Mouse (Mus musculus) bone marrow, adult 2 months (tissue): ENCODE measurements at regions not wholly inside any gene's neighbourhood (a gene's known extent, or its start where the extent isn't known, plus 50 kb on each side); places are given as distances from the start of the nearest gene placed in this dataset.

ENCODE experiments used
- CTCF ChIP-seq: fragments of 200-500 bp; IDR thresholded peaks from 2 replicates; pipeline ENCODE4 v1.5.1; 2011; ENCODE audit warnings: low read length, control low read depth; ENCODE audit not compliant: control insufficient read depth, insufficient read depth
- POLR2A ChIP-seq: fragments of 200-500 bp; IDR thresholded peaks from 2 replicates; pipeline ENCODE4 v1.6.1; 2011; ENCODE audit warnings: low read depth, mild to moderate bottlenecking, control low read depth, low read length, borderline replicate concordance; ENCODE audit not compliant: control insufficient read depth

DNA sequence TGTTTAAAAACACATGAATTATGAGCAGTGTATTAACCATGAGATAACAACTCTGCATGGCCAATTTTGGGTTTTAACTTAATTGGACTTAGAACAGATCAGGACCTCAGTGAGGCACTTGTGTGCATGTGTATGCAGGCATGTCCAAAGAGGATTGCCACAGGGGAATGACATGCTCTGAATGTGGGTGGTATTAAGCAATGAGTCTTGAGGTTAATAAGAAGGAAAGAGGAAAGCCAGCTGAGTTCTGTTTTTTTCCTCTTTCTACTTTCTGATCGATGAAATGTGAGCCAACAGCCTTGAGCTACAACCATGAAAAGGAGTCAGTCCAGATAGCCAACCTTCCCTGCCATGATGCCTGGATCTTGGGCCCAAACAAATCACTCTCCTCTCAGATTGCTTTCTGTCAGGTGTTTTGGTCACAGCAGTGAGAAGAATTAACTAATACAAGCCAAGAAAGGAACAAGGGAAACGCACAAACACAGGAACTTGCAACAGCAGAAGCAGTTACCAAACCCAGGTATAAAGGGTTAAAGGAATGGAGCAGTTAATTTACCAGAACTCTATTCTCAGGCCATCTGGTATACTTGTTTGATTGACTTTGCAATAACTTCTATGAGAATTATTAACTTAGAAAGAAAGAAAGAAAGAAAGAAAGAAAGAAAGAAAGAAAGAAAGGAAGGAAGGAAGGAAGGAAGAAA is 243.3 kb upstream of the Mmadhc start:
- no peak for TF ChIP-seq CTCF
- TF ChIP-seq POLR2A, result no peak
